Mouse (Mus musculus): ENCODE measurements around the gene Hmgn5. TPM values are rescaled to one million over a fixed set of nuclear protein-coding genes. Genes with fewer than 3 reads are reported as not detected.

Hmgn5 gene
- 7.2 and 9.1 TPM in 2 replicates for polyA plus RNA-seq (2014; fragmentation: Nextera tagmentation; extraction: Ambion mirVana)

DNA sequence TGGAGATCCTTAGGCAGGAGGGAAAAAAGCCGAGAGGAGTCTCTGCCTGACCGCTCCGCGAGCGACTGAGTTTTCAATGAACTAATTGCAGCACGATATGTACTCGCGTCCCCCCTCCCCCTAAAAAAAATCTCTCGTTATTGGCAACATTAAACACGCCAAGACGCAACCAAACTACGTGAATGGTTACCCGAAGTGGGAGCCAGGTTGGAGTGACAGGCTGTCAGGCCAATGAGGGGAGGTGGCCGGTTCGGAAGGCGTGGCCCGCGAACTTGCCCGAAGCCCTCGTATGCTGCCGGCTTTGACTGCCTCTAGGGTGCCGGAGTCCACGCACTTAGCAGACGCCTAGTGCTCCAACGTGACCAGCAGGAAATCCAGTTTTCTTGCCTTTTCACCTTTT, at the start of gene Hmgn5:
Gene Hmgn5 (minus strand): TSS at position 122 of the 400 bp plus-strand sequence.
- DNase-seq (ENCODE audit: low spot score) (peak; percentile 82), ATAC-seq (ENCODE audit: low FRiP score) (peak; percentile 98)
- peak within 1 kb of the TSS; percentile 48 for H3K4me3 ChIP-seq (replicated peaks; ENCODE audit: low read length)
- no peaks in the 10 kb centered on the region for H3K27me3 ChIP-seq (ENCODE audit: control insufficient read depth, insufficient read depth, low read length)
- H3K36me3 ChIP-seq (replicated peaks; ENCODE audit: control insufficient read depth, insufficient read depth) = no peaks in the 10 kb centered on the region
- 24% methylated on average over 25 of the region's 25 CpGs for WGBS
- peak within 1 kb of the TSS; percentile 40 for H3K9ac ChIP-seq
- no peaks in the 10 kb centered on the region for H3K9me3 ChIP-seq (ENCODE audit: control insufficient read depth, low read length)
- H3K27ac ChIP-seq = peak within 1 kb of the TSS; percentile 38; the same call in 1 of the 2 replicates
- H3K4me2 ChIP-seq (replicated peaks) = peak within 1 kb of the TSS; percentile 62
- no peaks in the 10 kb centered on the region for H3K4me1 ChIP-seq (replicated peaks; ENCODE audit: control insufficient read depth, insufficient read depth, low read length)

DNA sequence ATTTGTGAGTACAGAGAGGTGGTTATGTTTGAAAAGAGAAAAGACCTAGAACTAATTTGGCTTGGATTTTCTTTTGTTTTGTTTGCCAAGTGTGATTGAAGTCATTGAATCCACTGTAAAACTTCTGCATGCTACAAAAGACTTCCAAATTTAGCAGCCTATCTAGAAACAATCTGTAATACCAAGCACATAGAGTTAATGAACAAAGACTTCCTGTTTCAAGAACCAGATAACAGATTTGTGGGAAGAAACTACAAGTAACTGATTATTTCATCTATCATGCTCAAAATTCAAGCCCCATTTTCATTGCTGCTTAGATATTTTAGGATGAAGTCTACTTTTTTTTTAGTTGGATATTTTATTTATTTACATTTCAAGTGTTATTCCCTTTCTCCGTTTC, 34.6 kb upstream of the Hmgn5 start:
- H3K4me3 ChIP-seq (replicated peaks; ENCODE audit: low read length) = no peak overlapping the region
- no peaks in the 10 kb centered on the region for H3K27me3 ChIP-seq (ENCODE audit: control insufficient read depth, insufficient read depth, low read length)
- no peak for DNase-seq (ENCODE audit: low spot score)
- 92% methylated on average over 1 of the region's 1 CpGs for WGBS
- ATAC-seq (ENCODE audit: low FRiP score) = no peak
- H3K27ac ChIP-seq = no peak overlapping the region
- no peaks in the 10 kb centered on the region for H3K36me3 ChIP-seq (replicated peaks; ENCODE audit: control insufficient read depth, insufficient read depth)
- H3K4me2 ChIP-seq (replicated peaks) = no peak overlapping the region
- no peak overlapping the region for H3K9ac ChIP-seq
- no peaks in the 10 kb centered on the region for H3K9me3 ChIP-seq (ENCODE audit: control insufficient read depth, low read length)
- no peaks in the 10 kb centered on the region for H3K4me1 ChIP-seq (replicated peaks; ENCODE audit: control insufficient read depth, insufficient read depth, low read length)

DNA sequence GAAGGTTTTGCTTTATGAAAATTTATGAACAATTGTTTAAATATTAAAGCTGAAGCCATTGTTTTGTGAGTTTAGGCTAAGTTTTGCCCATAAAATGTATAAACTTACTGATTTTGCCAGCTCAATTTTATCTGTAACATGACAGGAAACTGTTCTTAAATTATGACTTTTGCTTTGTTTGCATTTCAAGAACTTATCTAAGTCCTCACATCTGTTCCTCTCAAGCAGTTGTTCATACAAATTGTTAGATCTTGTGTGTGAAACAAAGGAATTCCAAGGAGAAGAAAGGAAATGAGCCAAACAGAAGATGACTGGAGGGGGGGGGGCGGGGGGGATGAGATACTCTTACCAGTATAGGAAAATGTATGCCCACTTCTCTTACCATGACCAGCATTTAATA, 13.0 kb upstream of the Hmgn5 start:
- Histone ChIP-seq H3K27me3 (ENCODE audit: control insufficient read depth, insufficient read depth, low read length) (no peaks in the 10 kb centered on the region), H3K27ac (no peak overlapping the region), H3K4me3 (replicated peaks; ENCODE audit: low read length) (no peak overlapping the region), H3K9me3 (ENCODE audit: control insufficient read depth, low read length) (0 out of 2 replicates have a peak, but pooled peaks cover 4% of the 10 kb centered on the region), H3K4me2 (replicated peaks) (no peak overlapping the region), H3K4me1 (replicated peaks; ENCODE audit: control insufficient read depth, insufficient read depth, low read length) (no peaks in the 10 kb centered on the region), H3K9ac (no peak overlapping the region), H3K36me3 (replicated peaks; ENCODE audit: control insufficient read depth, insufficient read depth) (no peaks in the 10 kb centered on the region)
- DNase-seq (ENCODE audit: low spot score) (no peak), ATAC-seq (ENCODE audit: low FRiP score) (no peak)
- 67% methylated on average over 1 of the region's 1 CpGs for WGBS

DNA sequence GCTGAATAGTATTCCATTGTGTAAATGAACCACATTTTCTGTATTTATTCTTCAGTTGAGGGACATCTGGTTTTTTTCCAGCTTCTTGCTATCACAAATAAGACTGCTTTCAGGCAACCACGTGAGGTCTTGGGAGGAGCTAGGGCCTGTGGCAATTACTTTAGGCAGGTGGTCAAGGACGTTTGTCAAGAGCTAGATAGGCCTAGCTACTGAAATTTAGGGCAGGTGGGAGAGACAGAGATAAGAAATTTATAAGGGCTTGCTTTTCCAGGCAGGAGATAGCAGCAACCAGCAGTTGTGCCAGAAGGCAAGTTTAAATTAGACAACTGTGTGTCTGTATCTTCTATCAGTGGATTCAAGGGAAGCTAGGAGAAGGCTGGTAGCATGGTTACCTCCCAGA, 7.7 kb upstream of the Hmgn5 start:
- no peak overlapping the region for H3K27ac ChIP-seq
- no peak overlapping the region for H3K9ac ChIP-seq
- ATAC-seq (ENCODE audit: low FRiP score) = no peak
- H3K27me3 ChIP-seq (ENCODE audit: control insufficient read depth, insufficient read depth, low read length) = no peaks in the 10 kb centered on the region
- no peaks in the 10 kb centered on the region for H3K4me1 ChIP-seq (replicated peaks; ENCODE audit: control insufficient read depth, insufficient read depth, low read length)
- no peaks in the 10 kb centered on the region for H3K36me3 ChIP-seq (replicated peaks; ENCODE audit: control insufficient read depth, insufficient read depth)
- H3K4me2 ChIP-seq (replicated peaks) = no peak overlapping the region
- DNase-seq (ENCODE audit: low spot score) = no peak
- no peak overlapping the region for H3K4me3 ChIP-seq (replicated peaks; ENCODE audit: low read length)
- H3K9me3 ChIP-seq (ENCODE audit: control insufficient read depth, low read length) = 0 out of 2 replicates have a peak, but pooled peaks cover 4% of the 10 kb centered on the region
- 62% methylated on average over 2 of the region's 2 CpGs for WGBS

DNA sequence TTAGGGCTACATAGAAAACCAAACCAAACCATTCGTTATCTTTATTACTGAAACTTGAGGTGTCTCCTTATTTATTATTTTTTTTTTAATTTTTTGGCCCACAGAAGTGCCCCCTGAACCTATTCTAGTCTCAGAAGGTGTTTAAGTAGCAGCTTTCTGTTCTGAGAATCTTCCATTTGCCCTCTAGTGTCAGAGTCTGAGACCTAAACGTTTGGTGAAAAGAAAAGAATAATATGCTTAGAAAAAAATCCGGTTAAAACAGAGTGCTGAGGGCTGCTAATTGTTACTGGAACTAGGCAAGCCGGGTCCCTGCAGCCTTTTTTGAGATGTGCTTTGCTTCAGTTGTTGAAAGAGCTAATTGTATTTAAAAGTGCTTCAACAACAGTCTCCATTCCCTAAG, 962 bp upstream of the Hmgn5 start:
- peak overlapping the region; percentile 62 for H3K4me2 ChIP-seq (replicated peaks)
- H3K9ac ChIP-seq = no peak overlapping the region
- H3K27ac ChIP-seq = no peak overlapping the region
- H3K4me1 ChIP-seq (replicated peaks; ENCODE audit: control insufficient read depth, insufficient read depth, low read length) = no peaks in the 10 kb centered on the region
- H3K36me3 ChIP-seq (replicated peaks; ENCODE audit: control insufficient read depth, insufficient read depth) = no peaks in the 10 kb centered on the region
- ATAC-seq (ENCODE audit: low FRiP score) (no peak), DNase-seq (ENCODE audit: low spot score) (no peak)
- no peaks in the 10 kb centered on the region for H3K9me3 ChIP-seq (ENCODE audit: control insufficient read depth, low read length)
- no peaks in the 10 kb centered on the region for H3K27me3 ChIP-seq (ENCODE audit: control insufficient read depth, insufficient read depth, low read length)
- peak overlapping the region; percentile 48; the same call in 1 of the 2 replicates for H3K4me3 ChIP-seq (replicated peaks; ENCODE audit: low read length)
- 30% methylated on average over 4 of the region's 4 CpGs for WGBS

DNA sequence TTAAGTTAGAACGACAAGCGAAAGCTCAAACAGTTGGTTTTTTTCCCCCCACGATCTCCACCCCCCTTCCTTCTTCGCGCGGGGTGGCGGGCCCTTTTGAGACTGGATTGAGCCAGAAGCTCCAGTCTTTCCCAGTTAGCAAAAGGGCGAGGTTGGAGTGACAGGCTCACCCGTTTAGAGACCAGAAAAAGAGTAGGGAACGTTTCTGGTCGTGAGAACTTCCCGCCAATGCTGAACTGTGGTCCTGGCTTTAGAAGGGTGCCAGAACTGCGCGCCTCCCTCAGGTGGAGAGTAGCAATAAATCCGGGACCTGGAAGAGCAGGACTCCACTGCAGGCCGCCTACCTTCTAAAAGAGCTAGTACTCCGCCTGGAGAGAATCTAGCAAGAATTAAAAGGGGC, 482 bp upstream of the Hmgn5 start:
- peak overlapping the region; percentile 38; the same call in 1 of the 2 replicates for H3K27ac ChIP-seq
- H3K9ac ChIP-seq = no peak overlapping the region; the same call in 1 of the 2 replicates
- ATAC-seq (ENCODE audit: low FRiP score) (peak; percentile 80), DNase-seq (ENCODE audit: low spot score) (peak; percentile 25)
- H3K4me1 ChIP-seq (replicated peaks; ENCODE audit: control insufficient read depth, insufficient read depth, low read length) = no peaks in the 10 kb centered on the region
- peak overlapping the region; percentile 62 for H3K4me2 ChIP-seq (replicated peaks)
- H3K9me3 ChIP-seq (ENCODE audit: control insufficient read depth, low read length) = no peaks in the 10 kb centered on the region
- H3K27me3 ChIP-seq (ENCODE audit: control insufficient read depth, insufficient read depth, low read length) = no peaks in the 10 kb centered on the region
- WGBS = 18% methylated on average over 17 of the region's 17 CpGs
- H3K36me3 ChIP-seq (replicated peaks; ENCODE audit: control insufficient read depth, insufficient read depth) = no peaks in the 10 kb centered on the region
- H3K4me3 ChIP-seq (replicated peaks; ENCODE audit: low read length) = peak overlapping the region; percentile 48

DNA sequence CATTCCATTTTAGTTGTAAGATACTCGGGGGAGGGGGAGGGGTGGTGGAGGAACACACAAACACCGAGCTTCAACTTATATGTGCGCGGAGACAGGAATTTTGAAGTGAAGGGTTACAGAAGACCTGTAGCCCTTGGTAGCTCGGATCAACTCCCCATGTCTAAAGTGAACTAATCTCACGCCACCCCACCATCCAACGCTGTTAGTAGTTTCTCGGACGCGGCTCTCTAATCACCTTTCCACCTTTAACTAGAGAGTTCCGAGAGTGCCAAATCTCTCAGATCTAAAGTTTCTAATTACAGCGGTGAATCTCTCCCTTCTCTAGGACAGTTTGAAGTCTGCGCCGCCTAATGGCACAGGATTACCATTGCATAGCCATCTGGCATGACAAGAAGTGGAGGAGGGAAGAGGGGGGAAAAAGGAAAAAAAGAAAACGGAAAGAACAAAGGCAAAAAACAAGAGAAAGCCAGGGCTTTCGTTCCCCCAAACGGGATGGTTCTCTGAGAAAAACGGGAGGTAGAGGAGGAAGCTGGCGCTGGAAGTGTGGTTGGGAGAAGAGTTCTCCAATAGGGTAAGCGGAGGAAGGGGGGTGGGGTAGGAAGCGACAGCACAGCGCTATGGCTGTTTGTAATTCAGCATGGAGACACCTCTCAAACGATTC, 703 bp downstream of the Hmgn5 start:
- peak overlapping the region; percentile 28; the same call in 1 of the 2 replicates for H3K27ac ChIP-seq
- peak overlapping the region; percentile 40 for H3K9ac ChIP-seq
- DNase-seq (ENCODE audit: low spot score) = peak; percentile 44
- peak overlapping the region; percentile 62 for H3K4me2 ChIP-seq (replicated peaks)
- WGBS = 20% methylated on average over 23 of the region's 23 CpGs
- no peaks in the 10 kb centered on the region for H3K27me3 ChIP-seq (ENCODE audit: control insufficient read depth, insufficient read depth, low read length)
- no peaks in the 10 kb centered on the region for H3K36me3 ChIP-seq (replicated peaks; ENCODE audit: control insufficient read depth, insufficient read depth)
- no peaks in the 10 kb centered on the region for H3K9me3 ChIP-seq (ENCODE audit: control insufficient read depth, low read length)
- no peaks in the 10 kb centered on the region for H3K4me1 ChIP-seq (replicated peaks; ENCODE audit: control insufficient read depth, insufficient read depth, low read length)
- peak; percentile 75 for ATAC-seq (ENCODE audit: low FRiP score)
- peak overlapping the region; percentile 48 for H3K4me3 ChIP-seq (replicated peaks; ENCODE audit: low read length)

DNA sequence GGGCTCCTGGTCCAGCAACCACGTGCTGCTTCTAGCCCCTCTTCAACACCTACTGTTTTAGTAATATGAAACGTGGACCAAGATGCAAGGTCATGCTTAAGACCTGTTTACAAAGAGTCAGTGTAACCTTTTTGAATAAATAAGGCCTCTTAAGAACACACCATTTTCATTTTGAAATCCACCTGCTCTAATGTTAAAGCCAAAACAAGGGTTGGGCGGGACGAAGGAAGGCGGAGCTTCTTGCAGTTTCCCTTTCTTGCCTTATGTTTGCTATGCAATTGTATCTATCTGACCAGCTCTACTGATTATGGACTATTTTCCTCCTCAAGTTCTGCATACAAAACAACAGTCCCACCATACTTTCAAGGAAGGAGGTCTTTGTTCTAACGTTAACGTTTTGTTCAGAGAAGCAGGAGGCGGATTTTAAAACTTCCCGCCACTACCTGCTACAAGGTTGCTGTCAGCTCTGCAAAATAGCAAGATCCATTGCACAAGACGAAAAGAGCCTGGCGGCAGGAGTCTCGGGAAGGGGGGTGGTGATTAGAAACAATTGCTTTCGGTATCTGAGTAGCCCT, 1.5 kb downstream of the Hmgn5 start:
- Histone ChIP-seq H3K4me2 (replicated peaks) (peak overlapping the region; percentile 62), H3K9ac (peak overlapping the region; percentile 40), H3K27me3 (ENCODE audit: control insufficient read depth, insufficient read depth, low read length) (no peaks in the 10 kb centered on the region), H3K9me3 (ENCODE audit: control insufficient read depth, low read length) (no peaks in the 10 kb centered on the region), H3K4me3 (replicated peaks; ENCODE audit: low read length) (peak overlapping the region; percentile 48), H3K27ac (no peak overlapping the region), H3K4me1 (replicated peaks; ENCODE audit: control insufficient read depth, insufficient read depth, low read length) (no peaks in the 10 kb centered on the region), H3K36me3 (replicated peaks; ENCODE audit: control insufficient read depth, insufficient read depth) (no peaks in the 10 kb centered on the region)
- DNase-seq (ENCODE audit: low spot score) (no peak), ATAC-seq (ENCODE audit: low FRiP score) (no peak)
- WGBS = 30% methylated on average over 13 of the region's 13 CpGs

DNA sequence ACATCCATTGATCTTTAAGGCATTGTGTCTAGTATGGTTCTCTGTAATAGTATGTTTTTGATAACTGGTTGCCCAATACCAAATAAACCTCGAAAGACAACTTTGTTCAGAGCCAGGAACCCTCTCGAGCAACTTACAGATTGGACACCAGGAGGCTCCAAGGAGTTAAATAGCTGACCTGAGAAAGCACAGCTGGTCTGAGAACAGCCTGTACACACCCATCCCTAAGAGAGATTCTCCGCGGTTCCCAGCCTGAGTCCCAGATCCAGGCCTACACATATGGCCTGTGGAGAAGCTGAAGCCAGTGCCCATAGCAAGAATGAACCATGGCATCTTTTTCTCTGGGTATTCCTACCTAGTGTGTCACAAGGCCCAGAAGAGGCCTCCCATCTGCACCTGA, 11.9 kb downstream of the Hmgn5 start:
- no peaks in the 10 kb centered on the region for H3K9me3 ChIP-seq (ENCODE audit: control insufficient read depth, low read length)
- H3K27ac ChIP-seq = no peak overlapping the region
- no peaks in the 10 kb centered on the region for H3K4me1 ChIP-seq (replicated peaks; ENCODE audit: control insufficient read depth, insufficient read depth, low read length)
- H3K9ac ChIP-seq = no peak overlapping the region
- WGBS = 62% methylated on average over 4 of the region's 4 CpGs
- no peak for ATAC-seq (ENCODE audit: low FRiP score)
- no peak for DNase-seq (ENCODE audit: low spot score)
- H3K4me2 ChIP-seq (replicated peaks) = no peak overlapping the region
- H3K27me3 ChIP-seq (ENCODE audit: control insufficient read depth, insufficient read depth, low read length) = no peaks in the 10 kb centered on the region
- no peak overlapping the region for H3K4me3 ChIP-seq (replicated peaks; ENCODE audit: low read length)
- H3K36me3 ChIP-seq (replicated peaks; ENCODE audit: control insufficient read depth, insufficient read depth) = no peaks in the 10 kb centered on the region

All from hindbrain, embryonic 14.5 days (tissue).